Mouse (Mus musculus): ENCODE measurements at regions not wholly inside any gene's neighbourhood (a gene's known extent, or its start where the extent isn't known, plus 50 kb on each side); places are given as distances from the start of the nearest gene placed in this dataset.
A peak's percentile ranks its signal among the peaks of the same experiment; 100 is the strongest.

- peak overlapping the region; percentile 18; the same call in 1 of the 2 replicates for H3K4me3 ChIP-seq (ENCODE audit: low read length)
- 17% methylated on average over 12 of the region's 12 CpGs for WGBS
- DNase-seq (ENCODE audit: low spot score) = peak; percentile 77
- no peaks in the 10 kb centered on the region for H3K36me3 ChIP-seq (ENCODE audit: insufficient read depth, low read length)
- peak; percentile 72; the same call in 1 of the 2 replicates for ATAC-seq
- H3K9me3 ChIP-seq (ENCODE audit: low read length) = no peaks in the 10 kb centered on the region
- H3K9ac ChIP-seq (replicated peaks; ENCODE audit: low read length) = no peak overlapping the region
- H3K4me1 ChIP-seq (ENCODE audit: insufficient read depth, low read length) = peaks cover 15% of the 10 kb centered on the region; the same call in 1 of the 2 replicates
- no peak for TF ChIP-seq CTCF (IDR thresholded peaks at IDR 0.05; ENCODE audit: low read depth)
- peak overlapping the region; percentile 61 for H3K4me2 ChIP-seq (ENCODE audit: low read depth, low read length)
- H3K27ac ChIP-seq = no peak overlapping the region
- H3K27me3 ChIP-seq (ENCODE audit: insufficient read depth, low read length) = no peaks in the 10 kb centered on the region
Observed at GRCm38 (mm10) chr4:142474018-142474417, 234.8 kb upstream of the Kazn start.

DNA sequence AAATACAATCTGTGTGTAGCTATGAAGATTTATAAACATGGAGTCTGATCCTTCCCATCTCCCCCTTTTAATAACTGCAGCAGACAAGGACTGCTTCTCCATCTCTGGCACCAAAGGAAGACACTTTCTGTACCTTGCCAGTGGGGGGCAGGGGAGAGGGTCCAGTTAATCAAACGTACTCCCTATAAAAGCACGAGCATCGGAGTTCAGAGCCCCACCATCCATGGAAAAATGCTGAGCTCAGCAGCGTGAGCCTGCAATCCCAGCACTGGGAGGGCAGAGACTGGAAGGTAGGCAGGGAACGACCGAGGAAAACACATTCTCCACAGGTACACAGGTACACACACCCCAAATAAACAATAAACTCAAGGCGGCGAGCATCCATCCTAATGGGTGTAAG, 234.1 kb upstream of the Kazn start:
- peak overlapping the region; percentile 61; the same call in 1 of the 2 replicates for H3K4me2 ChIP-seq (ENCODE audit: low read depth, low read length)
- H3K9ac ChIP-seq (replicated peaks; ENCODE audit: low read length) = no peak overlapping the region
- H3K27ac ChIP-seq = no peak overlapping the region
- peaks cover 15% of the 10 kb centered on the region; the same call in 1 of the 2 replicates for H3K4me1 ChIP-seq (ENCODE audit: insufficient read depth, low read length)
- WGBS = 62% methylated on average over 8 of the region's 8 CpGs
- H3K36me3 ChIP-seq (ENCODE audit: insufficient read depth, low read length) = no peaks in the 10 kb centered on the region
- DNase-seq (ENCODE audit: low spot score) = no peak
- no peaks in the 10 kb centered on the region for H3K27me3 ChIP-seq (ENCODE audit: insufficient read depth, low read length)
- TF ChIP-seq CTCF (IDR thresholded peaks at IDR 0.05; ENCODE audit: low read depth) = peak; percentile 18; the same call in 1 of the 2 replicates
- no peak overlapping the region for H3K4me3 ChIP-seq (ENCODE audit: low read length)
- peak; percentile 5; the same call in 1 of the 2 replicates for ATAC-seq
- H3K9me3 ChIP-seq (ENCODE audit: low read length) = no peaks in the 10 kb centered on the region

- WGBS = 78% methylated on average over 3 of the region's 3 CpGs
- H3K4me1 ChIP-seq (ENCODE audit: insufficient read depth, low read length) = peaks cover 20% of the 10 kb centered on the region; the same call in 1 of the 2 replicates
- H3K27ac ChIP-seq = no peak overlapping the region
- H3K36me3 ChIP-seq (ENCODE audit: insufficient read depth, low read length) = no peaks in the 10 kb centered on the region
- H3K9ac ChIP-seq (replicated peaks; ENCODE audit: low read length) = no peak overlapping the region
- H3K4me2 ChIP-seq (ENCODE audit: low read depth, low read length) = no peak overlapping the region
- no peak overlapping the region for H3K4me3 ChIP-seq (ENCODE audit: low read length)
- H3K27me3 ChIP-seq (ENCODE audit: insufficient read depth, low read length) = no peaks in the 10 kb centered on the region
- TF ChIP-seq CTCF (IDR thresholded peaks at IDR 0.05; ENCODE audit: low read depth) = no peak
- no peaks in the 10 kb centered on the region for H3K9me3 ChIP-seq (ENCODE audit: low read length)
- DNase-seq (ENCODE audit: low spot score) = no peak
- no peak for ATAC-seq
Observed at GRCm38 (mm10) chr4:142472332-142472731, 233.1 kb upstream of the Kazn start.

DNA sequence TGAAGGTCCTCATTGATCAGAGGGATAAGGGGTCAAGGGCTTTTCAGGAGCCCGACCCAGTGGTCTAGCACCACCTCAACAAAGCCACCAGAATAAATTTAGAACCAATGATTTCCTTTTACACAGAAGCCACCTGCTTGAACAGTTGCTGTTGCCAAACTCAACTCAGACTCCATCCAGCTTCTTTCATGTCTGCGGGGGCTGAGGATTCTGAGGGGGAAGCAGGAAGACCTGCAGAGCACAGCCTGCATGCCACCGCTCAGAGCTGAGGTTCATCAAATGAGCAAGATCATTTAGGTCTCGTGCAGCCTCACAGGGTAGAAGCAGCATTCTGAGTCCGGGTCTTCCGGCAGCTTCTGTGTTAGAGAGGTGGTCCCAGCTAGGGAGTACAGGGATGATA, 231.6 kb upstream of the Kazn start:
- H3K36me3 ChIP-seq (ENCODE audit: insufficient read depth, low read length) = no peaks in the 10 kb centered on the region
- WGBS = 83% methylated on average over 6 of the region's 6 CpGs
- DNase-seq (ENCODE audit: low spot score) (no peak), ATAC-seq (no peak)
- no peak overlapping the region for H3K4me2 ChIP-seq (ENCODE audit: low read depth, low read length)
- no peaks in the 10 kb centered on the region for H3K27me3 ChIP-seq (ENCODE audit: insufficient read depth, low read length)
- H3K9me3 ChIP-seq (ENCODE audit: low read length) = no peaks in the 10 kb centered on the region
- no peak overlapping the region for H3K4me3 ChIP-seq (ENCODE audit: low read length)
- H3K9ac ChIP-seq (replicated peaks; ENCODE audit: low read length) = no peak overlapping the region
- no peak for TF ChIP-seq CTCF (IDR thresholded peaks at IDR 0.05; ENCODE audit: low read depth)
- H3K4me1 ChIP-seq (ENCODE audit: insufficient read depth, low read length) = peaks cover 22% of the 10 kb centered on the region; the same call in 1 of the 2 replicates
- no peak overlapping the region for H3K27ac ChIP-seq

GRCm38 (mm10) chr4:142467920-142468319, 228.7 kb upstream of the Kazn start:
- no peak overlapping the region for H3K4me2 ChIP-seq (ENCODE audit: low read depth, low read length)
- peak overlapping the region; percentile 45; the same call in 1 of the 2 replicates for H3K27ac ChIP-seq
- no peaks in the 10 kb centered on the region for H3K9me3 ChIP-seq (ENCODE audit: low read length)
- H3K36me3 ChIP-seq (ENCODE audit: insufficient read depth, low read length) = no peaks in the 10 kb centered on the region
- ATAC-seq (peak; percentile 61; the same call in 1 of the 2 replicates), DNase-seq (ENCODE audit: low spot score) (peak; percentile 46)
- H3K9ac ChIP-seq (replicated peaks; ENCODE audit: low read length) = no peak overlapping the region
- no peak overlapping the region for H3K4me3 ChIP-seq (ENCODE audit: low read length)
- WGBS = 36% methylated on average over 6 of the region's 6 CpGs
- H3K4me1 ChIP-seq (ENCODE audit: insufficient read depth, low read length) = 0 out of 2 replicates have a peak, but pooled peaks cover 7% of the 10 kb centered on the region
- TF ChIP-seq CTCF (IDR thresholded peaks at IDR 0.05; ENCODE audit: low read depth) = no peak
- no peaks in the 10 kb centered on the region for H3K27me3 ChIP-seq (ENCODE audit: insufficient read depth, low read length)

GRCm38 (mm10) chr4:142465226-142465625, 226.0 kb upstream of the Kazn start:
- no peak for DNase-seq (ENCODE audit: low spot score)
- Histone ChIP-seq H3K4me3 (ENCODE audit: low read length) (no peak overlapping the region), H3K36me3 (ENCODE audit: insufficient read depth, low read length) (no peaks in the 10 kb centered on the region), H3K4me1 (ENCODE audit: insufficient read depth, low read length) (0 out of 2 replicates have a peak, but pooled peaks cover 7% of the 10 kb centered on the region), H3K9me3 (ENCODE audit: low read length) (no peaks in the 10 kb centered on the region), H3K27ac (no peak overlapping the region), H3K27me3 (ENCODE audit: insufficient read depth, low read length) (no peaks in the 10 kb centered on the region), H3K9ac (replicated peaks; ENCODE audit: low read length) (no peak overlapping the region), H3K4me2 (ENCODE audit: low read depth, low read length) (no peak overlapping the region)
- TF ChIP-seq CTCF (IDR thresholded peaks at IDR 0.05; ENCODE audit: low read depth) = no peak
- WGBS = 89% methylated on average over 4 of the region's 4 CpGs
- no peak for ATAC-seq

GRCm38 (mm10) chr4:142464066-142464465, 224.9 kb upstream of the Kazn start:
- Histone ChIP-seq H3K27ac (no peak overlapping the region), H3K4me3 (ENCODE audit: low read length) (no peak overlapping the region), H3K36me3 (ENCODE audit: insufficient read depth, low read length) (no peaks in the 10 kb centered on the region), H3K4me1 (ENCODE audit: insufficient read depth, low read length) (0 out of 2 replicates have a peak, but pooled peaks cover 7% of the 10 kb centered on the region), H3K9ac (replicated peaks; ENCODE audit: low read length) (no peak overlapping the region), H3K27me3 (ENCODE audit: insufficient read depth, low read length) (no peaks in the 10 kb centered on the region), H3K9me3 (ENCODE audit: low read length) (no peaks in the 10 kb centered on the region), H3K4me2 (ENCODE audit: low read depth, low read length) (no peak overlapping the region)
- 69% methylated on average over 6 of the region's 6 CpGs for WGBS
- no peak for ATAC-seq
- TF ChIP-seq CTCF (IDR thresholded peaks at IDR 0.05; ENCODE audit: low read depth) = no peak
- DNase-seq (ENCODE audit: low spot score) = no peak

All from hindbrain, postnatal 0 days (tissue).